Mouse (Mus musculus) adrenal gland (tissue): ENCODE data around the gene Olfr311.

Experiments
- intact Hi-C: fragments of 180-260 bp; cut with DNase I; formaldehyde crosslinking; loops from one replicate; pipeline ENCODE4 v1.15.1; 2025

The Olfr311 gene

DNA sequence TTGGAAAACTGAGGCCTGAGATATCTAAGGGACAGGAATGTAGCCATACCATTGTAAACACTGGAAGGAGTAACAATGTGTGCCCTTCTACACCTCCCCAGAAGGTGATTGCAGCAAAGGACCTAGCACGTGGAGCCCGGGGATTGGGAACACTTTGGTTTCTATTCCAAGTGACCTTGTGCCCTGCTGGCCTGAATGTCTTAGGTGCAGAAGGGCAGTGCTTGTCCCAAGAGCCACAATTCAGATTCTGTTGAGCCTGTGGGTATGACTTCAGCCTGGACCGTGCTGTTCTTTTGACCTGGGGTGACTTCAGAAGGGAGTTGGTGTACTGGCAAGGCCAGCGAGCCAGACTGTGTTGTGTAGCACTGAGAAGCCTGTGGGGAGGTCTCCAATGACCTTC lies 31.9 kb downstream of the Olfr311 start:
- intact Hi-C loops, result no loop called here

DNA sequence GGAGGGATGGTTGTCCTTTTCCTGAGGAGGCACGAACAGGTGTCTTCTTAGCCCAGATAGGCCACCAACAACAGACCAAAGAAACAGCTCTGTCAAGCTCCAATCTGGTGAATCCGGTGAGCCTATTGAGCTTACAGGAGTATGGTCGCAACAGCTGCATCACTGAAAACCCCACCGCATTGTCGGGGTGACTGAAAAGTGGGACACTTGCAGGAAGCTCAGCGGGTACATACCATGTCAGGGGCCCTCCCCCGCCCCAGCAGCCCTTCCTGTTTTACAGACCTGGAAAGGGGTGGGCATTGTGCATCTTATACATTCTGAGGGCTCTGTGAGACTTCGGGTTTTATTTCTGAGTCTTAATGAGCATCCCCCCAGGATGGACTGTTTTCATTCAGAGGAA lies 44.7 kb downstream of the Olfr311 start:
- intact Hi-C loops, result no loop called here

DNA sequence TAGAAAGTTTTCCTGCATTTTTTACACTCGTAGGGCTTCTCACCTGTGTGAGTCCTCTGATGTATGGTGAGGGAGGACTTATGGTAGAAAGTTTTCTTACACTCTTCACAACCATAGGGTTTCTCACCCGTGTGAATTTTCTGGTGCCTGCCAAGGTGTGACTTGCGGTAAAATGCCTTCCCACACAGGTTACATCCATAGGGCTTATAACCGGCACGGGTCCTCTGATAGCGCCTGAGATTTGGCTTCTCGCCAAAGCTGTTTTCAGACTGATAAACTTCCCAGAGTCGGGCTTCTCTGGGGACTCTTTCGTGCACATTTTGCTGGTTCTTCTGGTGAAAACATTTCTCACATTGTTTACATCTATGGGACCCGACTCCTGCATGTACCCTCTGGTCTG lies 51.5 kb downstream of the Olfr311 start:
- intact Hi-C loops, result no loop called here
